Mouse (Mus musculus): ENCODE measurements around the gene Rsf1. TPM values are rescaled to one million over a fixed set of nuclear protein-coding genes. Genes with fewer than 3 reads are reported as not detected.

Gene Rsf1
- polyA plus RNA-seq, 1 experiment from 2014 or later, result 25.7 TPM

GRCm38 (mm10) chr7:97570389-97570788, 9.3 kb upstream of the Rsf1 start:
- Histone ChIP-seq H3K27me3 (ENCODE audit: control insufficient read depth, insufficient read depth, low read length) (no peaks in the 10 kb centered on the region), H3K4me2 (ENCODE audit: low read depth, low read length, severe bottlenecking) (no peak overlapping the region), H3K9me3 (ENCODE audit: control insufficient read depth, low read length) (no peaks in the 10 kb centered on the region), H3K9ac (ENCODE audit: low read length) (no peak overlapping the region), H3K27ac (ENCODE audit: low read depth, low read length) (no peak overlapping the region), H3K4me1 (replicated peaks; ENCODE audit: control insufficient read depth, insufficient read depth, low read length) (no peaks in the 10 kb centered on the region), H3K4me3 (ENCODE audit: low read depth, low read length) (no peak overlapping the region), H3K36me3 (ENCODE audit: control insufficient read depth, insufficient read depth, low read length) (no peaks in the 10 kb centered on the region)
- ATAC-seq (replicated peaks; ENCODE audit: low FRiP score) (no peak), DNase-seq (ENCODE audit: low spot score) (no peak)
- 94% methylated on average over 1 of the region's 1 CpGs for WGBS

GRCm38 (mm10) chr7:97578361-97579066, 1.2 kb upstream of the Rsf1 start:
- H3K4me3 ChIP-seq (ENCODE audit: low read depth, low read length), result peak overlapping the region; percentile 99
- 0 out of 2 replicates have a peak, but pooled peaks cover 3% of the 10 kb centered on the region for H3K4me1 ChIP-seq (replicated peaks; ENCODE audit: control insufficient read depth, insufficient read depth, low read length)
- peak overlapping the region; percentile 56 for H3K9ac ChIP-seq (ENCODE audit: low read length)
- ATAC-seq (replicated peaks; ENCODE audit: low FRiP score), result peak; percentile 3; the same call in 1 of the 2 replicates
- no peak for DNase-seq (ENCODE audit: low spot score)
- WGBS, result 35% methylated on average over 8 of the region's 8 CpGs
- no peaks in the 10 kb centered on the region for H3K27me3 ChIP-seq (ENCODE audit: control insufficient read depth, insufficient read depth, low read length)
- no peaks in the 10 kb centered on the region for H3K36me3 ChIP-seq (ENCODE audit: control insufficient read depth, insufficient read depth, low read length)
- H3K9me3 ChIP-seq (ENCODE audit: control insufficient read depth, low read length), result no peaks in the 10 kb centered on the region
- H3K4me2 ChIP-seq (ENCODE audit: low read depth, low read length, severe bottlenecking), result peak overlapping the region; percentile 55
- no peak overlapping the region for H3K27ac ChIP-seq (ENCODE audit: low read depth, low read length)

- DNase-seq (ENCODE audit: low spot score), result peak; percentile 81
- Histone ChIP-seq H3K27ac (ENCODE audit: low read depth, low read length) (peak overlapping the region; percentile 95), H3K9ac (ENCODE audit: low read length) (peak overlapping the region; percentile 99), H3K4me3 (ENCODE audit: low read depth, low read length) (peak overlapping the region; percentile 99), H3K4me2 (ENCODE audit: low read depth, low read length, severe bottlenecking) (peak overlapping the region; percentile 69), H3K9me3 (ENCODE audit: control insufficient read depth, low read length) (no peaks in the 10 kb centered on the region), H3K36me3 (ENCODE audit: control insufficient read depth, insufficient read depth, low read length) (no peaks in the 10 kb centered on the region), H3K27me3 (ENCODE audit: control insufficient read depth, insufficient read depth, low read length) (no peaks in the 10 kb centered on the region), H3K4me1 (replicated peaks; ENCODE audit: control insufficient read depth, insufficient read depth, low read length) (0 out of 2 replicates have a peak, but pooled peaks cover 3% of the 10 kb centered on the region)
- peak; percentile 40 for ATAC-seq (replicated peaks; ENCODE audit: low FRiP score)
- WGBS, result 1% methylated on average over 59 of the region's 65 CpGs
Measured at GRCm38 (mm10) chr7:97579976-97580842, 520 bp downstream of the Rsf1 start.

GRCm38 (mm10) chr7:97580843-97581214, 1.1 kb downstream of the Rsf1 start:
- Histone ChIP-seq H3K27me3 (ENCODE audit: control insufficient read depth, insufficient read depth, low read length) (no peaks in the 10 kb centered on the region), H3K4me3 (ENCODE audit: low read depth, low read length) (peak overlapping the region; percentile 99), H3K27ac (ENCODE audit: low read depth, low read length) (peak overlapping the region; percentile 95), H3K4me2 (ENCODE audit: low read depth, low read length, severe bottlenecking) (peak overlapping the region; percentile 69), H3K9me3 (ENCODE audit: control insufficient read depth, low read length) (no peaks in the 10 kb centered on the region), H3K36me3 (ENCODE audit: control insufficient read depth, insufficient read depth, low read length) (no peaks in the 10 kb centered on the region), H3K9ac (ENCODE audit: low read length) (peak overlapping the region; percentile 99), H3K4me1 (replicated peaks; ENCODE audit: control insufficient read depth, insufficient read depth, low read length) (0 out of 2 replicates have a peak, but pooled peaks cover 3% of the 10 kb centered on the region)
- DNase-seq (ENCODE audit: low spot score), result peak; percentile 91
- peak; percentile 56 for ATAC-seq (replicated peaks; ENCODE audit: low FRiP score)
- 0% methylated on average over 11 of the region's 11 CpGs for WGBS

- no peak overlapping the region for H3K4me2 ChIP-seq (ENCODE audit: low read depth, low read length, severe bottlenecking)
- H3K27ac ChIP-seq (ENCODE audit: low read depth, low read length), result no peak overlapping the region
- H3K4me1 ChIP-seq (replicated peaks; ENCODE audit: control insufficient read depth, insufficient read depth, low read length), result 0 out of 2 replicates have a peak, but pooled peaks cover 3% of the 10 kb centered on the region
- no peaks in the 10 kb centered on the region for H3K36me3 ChIP-seq (ENCODE audit: control insufficient read depth, insufficient read depth, low read length)
- DNase-seq (ENCODE audit: low spot score) (no peak), ATAC-seq (replicated peaks; ENCODE audit: low FRiP score) (no peak)
- H3K9ac ChIP-seq (ENCODE audit: low read length), result no peak overlapping the region
- no peaks in the 10 kb centered on the region for H3K27me3 ChIP-seq (ENCODE audit: control insufficient read depth, insufficient read depth, low read length)
- H3K4me3 ChIP-seq (ENCODE audit: low read depth, low read length), result no peak overlapping the region
- no peaks in the 10 kb centered on the region for H3K9me3 ChIP-seq (ENCODE audit: control insufficient read depth, low read length)
- 72% methylated on average over 5 of the region's 5 CpGs for WGBS
Measured at GRCm38 (mm10) chr7:97588506-97588905, 8.8 kb downstream of the Rsf1 start.

GRCm38 (mm10) chr7:97590488-97590887, 10.8 kb downstream of the Rsf1 start:
- ATAC-seq (replicated peaks; ENCODE audit: low FRiP score) (no peak), DNase-seq (ENCODE audit: low spot score) (no peak)
- no peaks in the 10 kb centered on the region for H3K36me3 ChIP-seq (ENCODE audit: control insufficient read depth, insufficient read depth, low read length)
- H3K4me1 ChIP-seq (replicated peaks; ENCODE audit: control insufficient read depth, insufficient read depth, low read length), result 0 out of 2 replicates have a peak, but pooled peaks cover 3% of the 10 kb centered on the region
- H3K4me3 ChIP-seq (ENCODE audit: low read depth, low read length), result no peak overlapping the region
- H3K9me3 ChIP-seq (ENCODE audit: control insufficient read depth, low read length), result no peaks in the 10 kb centered on the region
- H3K4me2 ChIP-seq (ENCODE audit: low read depth, low read length, severe bottlenecking), result no peak overlapping the region
- no peak overlapping the region for H3K9ac ChIP-seq (ENCODE audit: low read length)
- H3K27ac ChIP-seq (ENCODE audit: low read depth, low read length), result no peak overlapping the region
- H3K27me3 ChIP-seq (ENCODE audit: control insufficient read depth, insufficient read depth, low read length), result no peaks in the 10 kb centered on the region
- 62% methylated on average over 3 of the region's 3 CpGs for WGBS

- ATAC-seq (replicated peaks; ENCODE audit: low FRiP score) (no peak), DNase-seq (ENCODE audit: low spot score) (no peak)
- H3K9ac ChIP-seq (ENCODE audit: low read length), result no peak overlapping the region
- no peaks in the 10 kb centered on the region for H3K9me3 ChIP-seq (ENCODE audit: control insufficient read depth, low read length)
- H3K27ac ChIP-seq (ENCODE audit: low read depth, low read length), result no peak overlapping the region
- 0 out of 2 replicates have a peak, but pooled peaks cover 3% of the 10 kb centered on the region for H3K4me1 ChIP-seq (replicated peaks; ENCODE audit: control insufficient read depth, insufficient read depth, low read length)
- H3K36me3 ChIP-seq (ENCODE audit: control insufficient read depth, insufficient read depth, low read length), result no peaks in the 10 kb centered on the region
- WGBS, result 90% methylated on average over 6 of the region's 6 CpGs
- H3K27me3 ChIP-seq (ENCODE audit: control insufficient read depth, insufficient read depth, low read length), result no peaks in the 10 kb centered on the region
- no peak overlapping the region for H3K4me2 ChIP-seq (ENCODE audit: low read depth, low read length, severe bottlenecking)
- no peak overlapping the region for H3K4me3 ChIP-seq (ENCODE audit: low read depth, low read length)
Measured at GRCm38 (mm10) chr7:97591336-97591735, 11.6 kb downstream of the Rsf1 start.

GRCm38 (mm10) chr7:97592396-97592795, 12.7 kb downstream of the Rsf1 start:
- H3K9ac ChIP-seq (ENCODE audit: low read length), result no peak overlapping the region
- ATAC-seq (replicated peaks; ENCODE audit: low FRiP score) (no peak), DNase-seq (ENCODE audit: low spot score) (no peak)
- H3K36me3 ChIP-seq (ENCODE audit: control insufficient read depth, insufficient read depth, low read length), result no peaks in the 10 kb centered on the region
- no peaks in the 10 kb centered on the region for H3K9me3 ChIP-seq (ENCODE audit: control insufficient read depth, low read length)
- WGBS, result 97% methylated on average over 4 of the region's 4 CpGs
- H3K4me3 ChIP-seq (ENCODE audit: low read depth, low read length), result no peak overlapping the region
- H3K27me3 ChIP-seq (ENCODE audit: control insufficient read depth, insufficient read depth, low read length), result no peaks in the 10 kb centered on the region
- no peak overlapping the region for H3K4me2 ChIP-seq (ENCODE audit: low read depth, low read length, severe bottlenecking)
- H3K4me1 ChIP-seq (replicated peaks; ENCODE audit: control insufficient read depth, insufficient read depth, low read length), result 0 out of 2 replicates have a peak, but pooled peaks cover 3% of the 10 kb centered on the region
- H3K27ac ChIP-seq (ENCODE audit: low read depth, low read length), result no peak overlapping the region

Measured in forebrain, embryonic 11.5 days (tissue).